In the genomic region with DNA sequence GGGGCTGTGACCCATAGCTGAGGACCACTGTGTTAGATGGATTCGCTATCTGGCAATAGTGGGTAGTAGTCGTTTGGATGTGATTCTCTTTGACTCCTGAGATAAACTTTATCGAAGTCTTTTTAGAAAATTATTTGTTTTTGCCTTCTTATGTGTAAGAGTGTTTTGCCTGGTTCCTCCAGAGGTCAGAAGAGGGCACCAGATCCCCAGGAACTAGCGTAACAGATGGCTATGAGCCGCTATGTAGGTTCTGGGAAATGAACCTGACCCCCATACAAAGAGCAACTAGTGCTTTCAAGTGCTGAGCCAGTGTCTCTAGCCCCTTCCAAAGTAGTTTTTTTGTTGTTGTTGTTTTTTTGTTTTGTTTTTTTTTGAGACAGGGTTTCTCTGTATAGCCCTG, we compare ENCODE assay signal across 10 mouse cellular contexts. TPM values are rescaled to one million over a fixed set of nuclear protein-coding genes. Genes with fewer than 3 reads are reported as not detected.
DNase-seq lines count a peak whose midpoint lies in the region; ATAC-seq and TF ChIP-seq lines count a peak whose summit lies in the region.
"Had no signal": no experiment of that assay in that cellular context is flagged by ENCODE, and none has a peak within 500 bp of the region (broad histone marks: within the 10 kb centered on the region; RNA-seq: fewer than 3 reads in every experiment).

No protein-coding gene starts in this region.

- no peaks in the 10 kb centered on the region for H3K9me3 ChIP-seq in hindbrain, postnatal 0 days (ENCODE audit: low read length)
- no peaks in the 10 kb centered on the region for H3K9me3 ChIP-seq in hindbrain, embryonic 13.5 days
- H3K9me3 ChIP-seq in midbrain, postnatal 0 days (ENCODE audit: low read length), result no peaks in the 10 kb centered on the region
- H3K9me3 ChIP-seq in midbrain, embryonic 13.5 days, result no peaks in the 10 kb centered on the region
- H3K9me3 ChIP-seq: heart, embryonic 12.5 days; liver, embryonic 13.5 days had no signal

- no peak for ATAC-seq in hindbrain, postnatal 0 days
- no peak for ATAC-seq in hindbrain, embryonic 13.5 days (ENCODE audit: low FRiP score)
- ATAC-seq in midbrain, postnatal 0 days (ENCODE audit: low FRiP score), result no peak
- no peak for ATAC-seq in midbrain, embryonic 13.5 days

- DNase-seq in hindbrain, postnatal 0 days (ENCODE audit: low spot score), result no peak
- no peak for DNase-seq in midbrain, postnatal 0 days (ENCODE audit: low spot score)
- peak; percentile 60 for DNase-seq in thymus, postnatal 25 days
- no peak for DNase-seq in layer of hippocampus, adult 11-12 months (ENCODE audit: low spot score)
- no peak for DNase-seq in heart, postnatal 25 days (ENCODE audit: low spot score)
- DNase-seq: liver, embryonic 13.5 days had no signal

- H3K36me3 ChIP-seq in hindbrain, postnatal 0 days (ENCODE audit: insufficient read depth, low read length), result no peaks in the 10 kb centered on the region
- no peaks in the 10 kb centered on the region; the same call in 1 of the 2 replicates for H3K36me3 ChIP-seq in hindbrain, embryonic 13.5 days
- no peaks in the 10 kb centered on the region for H3K36me3 ChIP-seq in midbrain, postnatal 0 days (ENCODE audit: insufficient read depth, low read length)
- 0 out of 2 replicates have a peak, but pooled peaks cover 5% of the 10 kb centered on the region for H3K36me3 ChIP-seq in midbrain, embryonic 13.5 days
- H3K36me3 ChIP-seq: liver, embryonic 13.5 days had no signal

- H3K4me3 ChIP-seq in hindbrain, postnatal 0 days (ENCODE audit: low read length), result no peak overlapping the region
- H3K4me3 ChIP-seq in hindbrain, embryonic 13.5 days, result no peak overlapping the region
- H3K4me3 ChIP-seq in midbrain, postnatal 0 days (ENCODE audit: low read depth, low read length), result no peak overlapping the region
- H3K4me3 ChIP-seq in midbrain, embryonic 13.5 days (replicated peaks), result no peak overlapping the region
- no peak overlapping the region for H3K4me3 ChIP-seq in bone marrow macrophage, adult 2 months (ENCODE audit: insufficient read depth, low read length)
- H3K4me3 ChIP-seq: heart, embryonic 12.5 days; liver, embryonic 13.5 days had no signal

- no peak for TF ChIP-seq POLR2A in bone marrow macrophage, adult 2 months (IDR thresholded peaks at IDR 0.05; ENCODE audit: borderline replicate concordance, low read depth, low read length)

- intact Hi-C loops in heart, postnatal 25 days (cut with DNase I), result no loop called here

- no peak overlapping the region for H3K9ac ChIP-seq in hindbrain, postnatal 0 days (replicated peaks; ENCODE audit: low read length)
- H3K9ac ChIP-seq in hindbrain, embryonic 13.5 days, result no peak overlapping the region
- H3K9ac ChIP-seq in midbrain, postnatal 0 days (replicated peaks; ENCODE audit: low read length, poor library complexity, severe bottlenecking), result no peak overlapping the region
- no peak overlapping the region for H3K9ac ChIP-seq in midbrain, embryonic 13.5 days (replicated peaks)
- H3K9ac ChIP-seq: heart, embryonic 12.5 days; liver, embryonic 13.5 days had no signal

- TF ChIP-seq CTCF in hindbrain, postnatal 0 days (IDR thresholded peaks at IDR 0.05; ENCODE audit: low read depth), result 0 out of 2 replicates have a peak, but pooled peaks have one; percentile 16
- peak; percentile 49 for TF ChIP-seq CTCF in midbrain, postnatal 0 days (IDR thresholded peaks at IDR 0.05)
- TF ChIP-seq CTCF in bone marrow macrophage, adult 2 months (IDR thresholded peaks at IDR 0.05; ENCODE audit: low read depth, low read length), result 0 out of 2 replicates have a peak, but pooled peaks have one; percentile 9

- 65% methylated on average over 5 of the region's 5 CpGs for WGBS in hindbrain, postnatal 0 days
- 58% methylated on average over 5 of the region's 5 CpGs for WGBS in hindbrain, embryonic 13.5 days
- 64% methylated on average over 5 of the region's 5 CpGs for WGBS in midbrain, postnatal 0 days
- WGBS in midbrain, embryonic 13.5 days, result 60% methylated on average over 5 of the region's 5 CpGs

- no peaks in the 10 kb centered on the region for H3K4me1 ChIP-seq in hindbrain, postnatal 0 days (ENCODE audit: insufficient read depth, low read length)
- no peaks in the 10 kb centered on the region for H3K4me1 ChIP-seq in hindbrain, embryonic 13.5 days (replicated peaks)
- H3K4me1 ChIP-seq in midbrain, postnatal 0 days (ENCODE audit: insufficient read depth, low read length), result no peaks in the 10 kb centered on the region
- H3K4me1 ChIP-seq in midbrain, embryonic 13.5 days (replicated peaks), result peaks cover 8% of the 10 kb centered on the region; the same call in 1 of the 2 replicates
- peaks cover 21% of the 10 kb centered on the region for H3K4me1 ChIP-seq in bone marrow macrophage, adult 2 months (ENCODE audit: control insufficient read depth, insufficient read depth, low read length)

- H3K4me2 ChIP-seq in hindbrain, postnatal 0 days (ENCODE audit: low read depth, low read length), result no peak overlapping the region
- H3K4me2 ChIP-seq in hindbrain, embryonic 13.5 days, result no peak overlapping the region
- no peak overlapping the region for H3K4me2 ChIP-seq in midbrain, postnatal 0 days (ENCODE audit: low read depth, low read length, poor library complexity, severe bottlenecking)
- H3K4me2 ChIP-seq in midbrain, embryonic 13.5 days (replicated peaks), result no peak overlapping the region
- H3K4me2 ChIP-seq: heart, embryonic 12.5 days; liver, embryonic 13.5 days had no signal

- H3K27ac ChIP-seq in hindbrain, postnatal 0 days, result no peak overlapping the region
- H3K27ac ChIP-seq in hindbrain, embryonic 13.5 days, result no peak overlapping the region
- H3K27ac ChIP-seq in midbrain, postnatal 0 days (ENCODE audit: low read depth, low read length), result no peak overlapping the region
- no peak overlapping the region for H3K27ac ChIP-seq in midbrain, embryonic 13.5 days
- H3K27ac ChIP-seq in bone marrow macrophage, adult 2 months (ENCODE audit: insufficient read depth, low read depth, low read length), result no peak overlapping the region
- H3K27ac ChIP-seq: liver, embryonic 13.5 days had no signal

- H3K27me3 ChIP-seq in hindbrain, postnatal 0 days (ENCODE audit: insufficient read depth, low read length), result no peaks in the 10 kb centered on the region
- no peaks in the 10 kb centered on the region for H3K27me3 ChIP-seq in hindbrain, embryonic 13.5 days
- H3K27me3 ChIP-seq in midbrain, postnatal 0 days (ENCODE audit: insufficient read depth, low read length), result no peaks in the 10 kb centered on the region
- H3K27me3 ChIP-seq in midbrain, embryonic 13.5 days, result no peaks in the 10 kb centered on the region
- H3K27me3 ChIP-seq: heart, embryonic 12.5 days; liver, embryonic 13.5 days had no signal

RNA-seq across cellular contexts. Expression of gene Serbp1, which starts 58.1 kb away (rescaled TPM):
- total RNA-seq in hindbrain, postnatal 0 days (2014; rRNA removed), result 134 and 177 TPM in 2 replicates
- polyA plus RNA-seq in hindbrain, postnatal 0 days (2015; fragmentation: Nextera tagmentation; extraction: Ambion mirVana), result 283 and 302 TPM in 2 replicates
- 310 and 312 TPM in 2 replicates for polyA plus RNA-seq in hindbrain, embryonic 13.5 days (2015; fragmentation: Nextera tagmentation; extraction: Ambion mirVana)
- total RNA-seq in midbrain, postnatal 0 days (2014; rRNA removed), result 166 and 238 TPM in 2 replicates
- polyA plus RNA-seq in midbrain, postnatal 0 days (2015; fragmentation: Nextera tagmentation; extraction: Ambion mirVana), result 277 and 297 TPM in 2 replicates
- 316 and 320 TPM in 2 replicates for polyA plus RNA-seq in midbrain, embryonic 13.5 days (2015; fragmentation: Nextera tagmentation; extraction: Ambion mirVana)
- polyA plus RNA-seq in bone marrow macrophage, adult 2 months (2012; ENCODE audit: insufficient read depth, insufficient read length, missing spikeins), result 378 and 404 TPM in 2 replicates
- 100 to 1,000 TPM; 191 to 213 TPM for total RNA-seq in heart, postnatal 25 days (2021)
